Mouse (Mus musculus): Measurements from ENCODE around the gene Fut8.
"Not testable (repeated sequence)": the region's sequence is repeated elsewhere in the genome, so short reads cannot be mapped to it uniquely, and the experiment has no call there.

The Fut8 gene

GRCm38 (mm10) chr12:77223595-77223994, 14.3 kb upstream of the Fut8 start:
- no peak for DNase-seq

- DNase-seq: no peak
Observed at GRCm38 (mm10) chr12:77224121-77224520, 13.8 kb upstream of the Fut8 start.

- no peak for DNase-seq
Observed at GRCm38 (mm10) chr12:77224891-77225290, 13.0 kb upstream of the Fut8 start.

- no peak for DNase-seq
Observed at GRCm38 (mm10) chr12:77225727-77226126, 12.2 kb upstream of the Fut8 start.

- no peak for DNase-seq
Observed at GRCm38 (mm10) chr12:77235958-77236357, 2.0 kb upstream of the Fut8 start.

- DNase-seq: peak; percentile 83 to 87
Observed at GRCm38 (mm10) chr12:77238531-77239389, 835 bp downstream of the Fut8 start.

- DNase-seq: peak; percentile 46 to 49
Observed at GRCm38 (mm10) chr12:77239390-77240061, 1.6 kb downstream of the Fut8 start.

- no peak for DNase-seq
Observed at GRCm38 (mm10) chr12:77240372-77240771, 2.4 kb downstream of the Fut8 start.

GRCm38 (mm10) chr12:77240839-77241238, 2.9 kb downstream of the Fut8 start:
- peak; percentile 42 to 56 for DNase-seq

GRCm38 (mm10) chr12:77262650-77263049, 24.7 kb downstream of the Fut8 start:
- peak; percentile 48 to 49 for DNase-seq

GRCm38 (mm10) chr12:77263816-77264215, 25.9 kb downstream of the Fut8 start:
- no peak for DNase-seq

- peak; percentile 25 to 40 for DNase-seq
Observed at GRCm38 (mm10) chr12:77270694-77271093, 32.8 kb downstream of the Fut8 start.

GRCm38 (mm10) chr12:77288507-77288906, 50.6 kb downstream of the Fut8 start:
- DNase-seq: no peak

- no peak for DNase-seq
Observed at GRCm38 (mm10) chr12:77291017-77291416, 53.1 kb downstream of the Fut8 start.

- DNase-seq: not testable (repeated sequence)
Observed at GRCm38 (mm10) chr12:77291864-77292263, 53.9 kb downstream of the Fut8 start.

- DNase-seq: no peak
Observed at GRCm38 (mm10) chr12:77292375-77293258, 54.7 kb downstream of the Fut8 start.

- no peak for DNase-seq
Observed at GRCm38 (mm10) chr12:77296119-77296518, 58.2 kb downstream of the Fut8 start.

GRCm38 (mm10) chr12:77297114-77297513, 59.2 kb downstream of the Fut8 start:
- no peak for DNase-seq

GRCm38 (mm10) chr12:77297858-77298257, 59.9 kb downstream of the Fut8 start:
- DNase-seq: no peak

GRCm38 (mm10) chr12:77302011-77302410, 64.1 kb downstream of the Fut8 start:
- no peak for DNase-seq

GRCm38 (mm10) chr12:77303367-77303766, 65.4 kb downstream of the Fut8 start:
- DNase-seq: no peak

- DNase-seq: no peak
Observed at GRCm38 (mm10) chr12:77305502-77305901, 67.6 kb downstream of the Fut8 start.

GRCm38 (mm10) chr12:77306759-77307314, 68.9 kb downstream of the Fut8 start:
- DNase-seq: no peak
